ENCODE assay signal across 26 mouse cellular contexts in the genomic region with DNA sequence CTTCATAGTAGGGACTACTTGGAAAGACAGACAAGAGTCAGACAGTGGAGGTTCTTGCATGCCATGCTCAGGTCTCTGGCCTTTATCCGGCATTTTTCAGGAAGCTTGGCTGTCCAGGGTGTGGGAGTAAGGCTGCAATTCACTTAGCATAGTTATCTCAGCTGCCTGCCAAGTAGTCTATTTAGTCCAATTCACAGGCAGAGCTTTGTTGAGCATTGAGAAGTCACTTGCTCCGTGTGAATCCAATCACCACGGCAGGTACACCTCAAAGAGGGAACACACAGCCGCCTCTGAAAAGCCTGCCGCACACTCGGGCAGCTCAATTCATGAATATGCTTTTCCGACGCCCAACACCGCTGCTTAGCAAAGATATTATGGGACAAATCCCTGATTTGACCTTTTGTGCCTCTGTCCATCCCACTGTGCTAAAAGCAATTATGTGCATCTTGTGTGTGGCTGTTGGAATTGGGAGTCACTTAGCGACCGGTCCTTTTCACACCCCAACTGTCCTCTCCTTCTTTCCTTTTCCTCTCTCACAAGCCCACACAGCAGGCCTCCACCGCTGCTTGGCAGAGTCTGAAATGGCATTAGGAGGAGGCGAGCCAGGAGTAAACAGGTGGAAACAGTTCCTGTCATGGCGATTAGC. TPM values are rescaled to one million over a fixed set of nuclear protein-coding genes. Genes with fewer than 3 reads are reported as not detected.
DNase-seq lines count a peak whose midpoint lies in the region; ATAC-seq lines count a peak whose summit lies in the region.
"Had no signal": no experiment of that assay in that cellular context is flagged by ENCODE, and none has a peak within 500 bp of the region (broad histone marks: within the 10 kb centered on the region; RNA-seq: fewer than 3 reads in every experiment).

No protein-coding gene starts in this region.

- H3K9me3 ChIP-seq in forebrain, embryonic 12.5 days = no peaks in the 10 kb centered on the region
- no peaks in the 10 kb centered on the region for H3K9me3 ChIP-seq in forebrain, embryonic 15.5 days
- no peaks in the 10 kb centered on the region for H3K9me3 ChIP-seq in heart, embryonic 10.5 days
- no peaks in the 10 kb centered on the region for H3K9me3 ChIP-seq in midbrain, embryonic 15.5 days
- no peaks in the 10 kb centered on the region for H3K9me3 ChIP-seq in kidney, embryonic 15.5 days (replicated peaks)
- H3K9me3 ChIP-seq: embryonic facial prominence, embryonic 13.5 days; forebrain, embryonic 10.5 days; heart, embryonic 12.5 days; hindbrain, embryonic 15.5 days; neural tube, embryonic 13.5 days; stomach, embryonic 15.5 days had no signal

- H3K4me1 ChIP-seq in forebrain, embryonic 12.5 days = peaks cover 10% of the 10 kb centered on the region
- peaks cover 7% of the 10 kb centered on the region; the same call in 1 of the 2 replicates for H3K4me1 ChIP-seq in forebrain, embryonic 15.5 days
- no peaks in the 10 kb centered on the region for H3K4me1 ChIP-seq in heart, embryonic 10.5 days
- peaks cover 8% of the 10 kb centered on the region for H3K4me1 ChIP-seq in midbrain, embryonic 15.5 days
- H3K4me1 ChIP-seq in kidney, embryonic 15.5 days = no peaks in the 10 kb centered on the region
- H3K4me1 ChIP-seq: embryonic facial prominence, embryonic 13.5 days; heart, embryonic 12.5 days; stomach, embryonic 15.5 days had no signal

- no peaks in the 10 kb centered on the region for H3K36me3 ChIP-seq in forebrain, embryonic 12.5 days (replicated peaks)
- no peaks in the 10 kb centered on the region for H3K36me3 ChIP-seq in forebrain, embryonic 15.5 days
- H3K36me3 ChIP-seq in heart, embryonic 10.5 days = no peaks in the 10 kb centered on the region
- no peaks in the 10 kb centered on the region for H3K36me3 ChIP-seq in midbrain, embryonic 15.5 days (replicated peaks)
- H3K36me3 ChIP-seq in kidney, embryonic 15.5 days = no peaks in the 10 kb centered on the region
- H3K36me3 ChIP-seq: embryonic facial prominence, embryonic 13.5 days; forebrain, embryonic 10.5 days; heart, embryonic 12.5 days; hindbrain, embryonic 15.5 days; neural tube, embryonic 13.5 days; stomach, embryonic 15.5 days had no signal

- no peak overlapping the region for H3K27ac ChIP-seq in forebrain, embryonic 12.5 days
- H3K27ac ChIP-seq in forebrain, embryonic 15.5 days (replicated peaks) = no peak overlapping the region
- H3K27ac ChIP-seq in heart, embryonic 10.5 days = no peak overlapping the region
- no peak overlapping the region for H3K27ac ChIP-seq in midbrain, embryonic 15.5 days
- no peak overlapping the region for H3K27ac ChIP-seq in kidney, embryonic 15.5 days
- H3K27ac ChIP-seq: embryonic facial prominence, embryonic 13.5 days; forebrain, embryonic 10.5 days; hindbrain, embryonic 15.5 days; kidney, postnatal 0 days; liver, embryonic 14.5 days; neural tube, embryonic 13.5 days; stomach, embryonic 15.5 days had no signal

- no peak overlapping the region for H3K4me3 ChIP-seq in forebrain, embryonic 12.5 days (replicated peaks)
- H3K4me3 ChIP-seq in forebrain, embryonic 15.5 days = no peak overlapping the region
- H3K4me3 ChIP-seq in heart, embryonic 10.5 days = no peak overlapping the region
- no peak overlapping the region for H3K4me3 ChIP-seq in midbrain, embryonic 15.5 days
- H3K4me3 ChIP-seq in kidney, embryonic 15.5 days (replicated peaks) = no peak overlapping the region
- H3K4me3 ChIP-seq: embryonic facial prominence, embryonic 13.5 days; forebrain, embryonic 10.5 days; heart, embryonic 12.5 days; hindbrain, embryonic 15.5 days; neural tube, embryonic 13.5 days; stomach, embryonic 15.5 days had no signal

- peak overlapping the region; percentile 8; the same call in 1 of the 2 replicates for H3K4me2 ChIP-seq in forebrain, embryonic 12.5 days
- H3K4me2 ChIP-seq in forebrain, embryonic 15.5 days (replicated peaks) = no peak overlapping the region
- H3K4me2 ChIP-seq in midbrain, embryonic 15.5 days = 0 out of 2 replicates have a peak overlapping the region, but pooled peaks have one; percentile 1
- no peak overlapping the region for H3K4me2 ChIP-seq in kidney, embryonic 15.5 days
- H3K4me2 ChIP-seq: embryonic facial prominence, embryonic 13.5 days; heart, embryonic 12.5 days; hindbrain, embryonic 15.5 days; neural tube, embryonic 13.5 days; stomach, embryonic 15.5 days had no signal

- 0 out of 2 replicates have a peak, but pooled peaks cover 3% of the 10 kb centered on the region for H3K27me3 ChIP-seq in forebrain, embryonic 12.5 days
- H3K27me3 ChIP-seq in forebrain, embryonic 15.5 days = no peaks in the 10 kb centered on the region
- 0 out of 2 replicates have a peak, but pooled peaks cover 4% of the 10 kb centered on the region for H3K27me3 ChIP-seq in heart, embryonic 10.5 days (ENCODE audit: insufficient read depth, poor library complexity, severe bottlenecking)
- no peaks in the 10 kb centered on the region for H3K27me3 ChIP-seq in midbrain, embryonic 15.5 days (replicated peaks)
- no peaks in the 10 kb centered on the region for H3K27me3 ChIP-seq in kidney, embryonic 15.5 days
- H3K27me3 ChIP-seq: CH12.LX; embryonic facial prominence, embryonic 13.5 days; hindbrain, embryonic 15.5 days; neural tube, embryonic 13.5 days; stomach, embryonic 15.5 days had no signal

- H3K9ac ChIP-seq in forebrain, embryonic 12.5 days = no peak overlapping the region
- no peak overlapping the region for H3K9ac ChIP-seq in forebrain, embryonic 15.5 days (replicated peaks)
- H3K9ac ChIP-seq in midbrain, embryonic 15.5 days = no peak overlapping the region
- no peak overlapping the region for H3K9ac ChIP-seq in kidney, embryonic 15.5 days
- H3K9ac ChIP-seq: embryonic facial prominence, embryonic 13.5 days; heart, embryonic 12.5 days; hindbrain, embryonic 15.5 days; liver, embryonic 14.5 days; neural tube, embryonic 13.5 days; stomach, embryonic 15.5 days had no signal

- intact Hi-C loops in heart, postnatal 10 days (cut with DNase I) = no loop called here

- WGBS in forebrain, embryonic 12.5 days = 16% methylated on average over 14 of the region's 14 CpGs
- WGBS in forebrain, embryonic 15.5 days = 7% methylated on average over 14 of the region's 14 CpGs
- WGBS in heart, embryonic 10.5 days = 51% methylated on average over 14 of the region's 14 CpGs
- 11% methylated on average over 14 of the region's 14 CpGs for WGBS in midbrain, embryonic 15.5 days
- 51% methylated on average over 14 of the region's 14 CpGs for WGBS in kidney, embryonic 15.5 days

- DNase-seq in heart, embryonic 10.5 days (ENCODE audit: low spot score) = peak; percentile 46
- DNase-seq in heart, postnatal 10 days = no peak
- peak; percentile 7 for DNase-seq in ZHBTc4 (ENCODE audit: low read depth, low spot score)
- no peak for DNase-seq in gastrocnemius, postnatal 4 days (ENCODE audit: low spot score in 2 of 2)
- DNase-seq: adrenal gland, postnatal 14 days; cerebellum, adult 11-12 months; gastrocnemius, postnatal 10 days; kidney, adult 18-20 months; kidney, postnatal 4 days; liver; lung, adult 2 months; lung, postnatal 14 days; right cerebral cortex, postnatal 14 days had no signal

- ATAC-seq in forebrain, embryonic 12.5 days (ENCODE audit: low FRiP score) = no peak
- ATAC-seq in forebrain, embryonic 15.5 days (replicated peaks) = no peak
- no peak for ATAC-seq in midbrain, embryonic 15.5 days (replicated peaks)
- no peak for ATAC-seq in kidney, embryonic 15.5 days (replicated peaks; ENCODE audit: low FRiP score)

RNA-seq across cellular contexts. Expression of gene Lrpprc, which starts 57.9 kb away (rescaled TPM):
- polyA plus RNA-seq in forebrain, embryonic 12.5 days (2016; fragmentation: Nextera tagmentation; extraction: Ambion mirVana) = 49.3 and 52.8 TPM in 2 replicates
- 44.2 and 44.4 TPM in 2 replicates for polyA plus RNA-seq in forebrain, embryonic 15.5 days (2015; fragmentation: Nextera tagmentation; extraction: Ambion mirVana)
- 61.6 and 76.6 TPM in 2 replicates for polyA plus RNA-seq in heart, embryonic 10.5 days (2016; fragmentation: Nextera tagmentation; extraction: Ambion mirVana)
- total RNA-seq in heart, postnatal 10 days (2021) = 100 to 1,000 TPM; 152 to 158 TPM
- 46.8 and 49.0 TPM in 2 replicates for polyA plus RNA-seq in midbrain, embryonic 15.5 days (2015; fragmentation: Nextera tagmentation; extraction: Ambion mirVana)
- total RNA-seq in gastrocnemius, postnatal 4 days (2021) = 10 to 100 TPM; 56.8 to 61.6 TPM
- polyA plus RNA-seq in kidney, embryonic 15.5 days (2015; fragmentation: Nextera tagmentation; extraction: Ambion mirVana) = 51.7 and 56.6 TPM in 2 replicates

Comparison
In these comparisons a context has a peak if more than half of its experiments do, and no peak if none do; other contexts are left out.
1. H3K4me2 ChIP-seq: peak in forebrain, embryonic 12.5 days (single experiment) and midbrain, embryonic 15.5 days (single experiment); none in forebrain, embryonic 15.5 days (single experiment) and kidney, embryonic 15.5 days (single experiment).
2. DNase-seq: peak in heart, embryonic 10.5 days (single experiment) and ZHBTc4 (single experiment); none in heart, postnatal 10 days (0 of 2) and gastrocnemius, postnatal 4 days (0 of 2).